Mouse (Mus musculus) CD4-positive naive resting alpha-beta T cell, adult 57 days (primary cell): Measurements from ENCODE around the gene Dok4. TPM values are rescaled to one million over a fixed set of nuclear protein-coding genes. Genes with fewer than 3 reads are reported as not detected.

Experiments used
- total RNA-seq: library from RNA; stranded (reverse); gene quantifications from one replicate; pipeline ENCODE4 v1.2.4, GENCODE M21; 2023

Dok4 gene
- 1.7 TPM for total RNA-seq

DNA sequence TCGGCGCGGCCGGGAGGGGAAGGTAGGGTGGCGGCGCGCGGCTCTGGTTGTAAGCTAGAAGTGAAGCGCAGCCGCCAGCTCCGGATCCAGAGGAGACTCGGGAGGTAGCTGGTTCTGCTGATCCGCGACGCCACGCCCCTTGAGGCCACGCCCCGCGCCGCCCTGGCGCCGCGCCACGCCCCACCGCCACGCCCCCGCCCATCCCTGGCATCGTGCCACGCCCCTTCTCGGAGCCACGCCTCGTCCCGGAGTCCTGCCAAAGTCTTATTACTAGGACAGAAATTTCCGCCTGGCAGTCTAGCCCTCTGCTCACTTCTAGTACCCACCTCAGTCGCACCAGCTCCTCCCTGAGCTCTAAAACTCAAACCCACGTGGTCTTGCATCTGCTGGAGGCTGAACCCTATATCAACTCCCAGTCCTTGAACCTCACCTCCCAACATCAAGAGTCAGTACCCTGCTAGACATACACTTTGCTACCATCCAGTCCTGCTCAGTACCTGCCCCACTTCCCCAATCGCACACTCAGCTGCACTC is at the start of gene Dok4:
Gene Dok4, minus strand, starts transcription at position 134 of the 534 bp plus-strand sequence.

DNA sequence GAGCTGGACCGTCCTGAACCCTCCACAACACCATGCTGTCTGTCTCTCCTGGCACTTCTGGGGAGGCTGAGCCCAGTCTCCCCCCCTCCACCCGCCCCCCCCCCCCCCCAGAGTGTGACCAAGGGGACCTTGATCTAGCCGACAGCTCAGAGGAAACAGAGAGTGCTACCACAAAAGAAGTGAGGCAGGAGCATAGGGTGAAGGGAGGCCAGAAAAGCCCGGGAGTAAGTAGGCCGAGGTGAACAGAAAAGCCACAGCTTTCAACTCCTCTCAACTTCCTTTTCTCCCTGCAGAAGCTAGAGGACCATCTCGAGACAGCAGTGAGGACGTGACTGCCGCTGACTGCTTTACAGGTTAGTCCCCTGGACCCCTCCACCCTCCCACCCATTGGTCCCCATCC is 47.3 kb upstream of the Dok4 start, which contains the start of gene Adgrg5:
Gene Adgrg5, plus strand, starts transcription at position 290 of the 400 bp plus-strand sequence.

DNA sequence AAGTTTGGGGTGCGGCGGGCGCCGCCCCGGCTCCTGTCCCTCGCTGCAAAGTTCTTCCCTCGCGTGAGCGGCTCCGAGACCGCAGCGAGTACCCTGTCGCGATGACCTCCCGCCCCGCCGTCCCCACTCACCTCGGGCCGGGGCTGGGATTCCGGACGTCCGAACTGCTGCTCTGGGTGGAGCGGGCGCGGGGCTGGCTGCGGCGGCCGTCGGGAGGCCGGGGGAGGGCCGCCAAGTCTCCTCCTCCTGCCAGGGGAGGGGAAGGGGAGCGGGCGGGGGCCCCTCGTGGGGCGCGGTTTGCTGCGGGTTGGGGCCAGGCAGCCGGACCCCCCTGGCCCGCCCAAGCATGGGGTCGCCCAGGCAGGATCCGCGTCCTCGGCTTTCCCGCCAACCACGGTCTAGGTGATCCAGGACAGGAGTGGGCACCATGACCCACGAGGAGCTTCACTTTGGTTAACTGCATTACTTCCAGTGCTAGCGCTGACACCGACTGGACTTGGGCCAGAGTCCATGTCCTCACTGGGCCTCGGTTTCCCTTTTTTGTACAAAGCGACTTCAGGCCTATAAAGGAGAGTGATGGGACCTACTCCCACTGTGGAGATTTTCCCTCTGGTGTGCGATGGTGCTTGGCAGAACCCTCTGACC is 41.8 kb upstream of the Dok4 start, which contains the start of gene Ccdc102a:
Gene Ccdc102a, minus strand, starts transcription at position 248 of the 645 bp plus-strand sequence.

DNA sequence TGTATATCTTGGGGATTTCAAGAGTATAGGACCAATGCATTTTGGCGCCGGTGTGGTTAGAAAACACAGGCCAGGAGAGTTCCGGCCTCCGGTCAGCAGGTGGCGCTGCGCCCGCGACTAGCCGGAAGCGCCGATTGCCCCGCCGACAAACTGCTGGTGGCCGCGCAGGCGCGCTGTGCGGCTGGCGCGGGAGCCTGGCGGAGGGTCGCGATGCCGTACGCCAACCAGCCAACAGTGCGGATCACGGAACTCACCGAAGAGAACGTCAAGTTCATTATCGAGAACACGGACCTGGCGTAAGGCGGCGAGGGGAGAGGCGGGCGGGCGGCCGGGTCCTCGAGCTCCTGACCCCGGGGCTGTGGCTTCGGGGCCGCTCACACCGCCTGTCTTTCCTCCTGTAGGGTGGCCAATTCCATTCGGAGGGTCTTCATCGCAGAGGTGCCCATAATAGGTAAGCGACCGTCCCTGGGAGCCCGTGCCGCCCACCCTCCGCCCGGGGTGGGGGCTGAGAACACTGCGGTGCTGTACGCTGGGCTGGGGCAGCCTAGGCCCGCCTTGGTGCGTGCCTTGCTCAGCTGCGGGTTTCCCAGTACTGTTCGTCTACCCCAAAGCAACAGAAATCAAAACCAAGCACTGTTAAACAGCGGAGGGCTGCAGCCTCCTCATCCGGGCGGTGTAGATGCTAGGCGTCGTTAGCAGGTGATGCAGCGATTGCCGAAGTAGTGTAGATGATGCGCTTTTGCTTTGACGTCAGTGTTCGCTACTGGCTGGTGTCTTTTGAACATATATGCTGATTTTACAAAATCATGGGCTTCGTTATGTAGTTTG is 18.6 kb downstream of the Dok4 start, which contains the start of gene Polr2c:
Gene Polr2c, plus strand, starts transcription at position 105 of the 828 bp plus-strand sequence.

DNA sequence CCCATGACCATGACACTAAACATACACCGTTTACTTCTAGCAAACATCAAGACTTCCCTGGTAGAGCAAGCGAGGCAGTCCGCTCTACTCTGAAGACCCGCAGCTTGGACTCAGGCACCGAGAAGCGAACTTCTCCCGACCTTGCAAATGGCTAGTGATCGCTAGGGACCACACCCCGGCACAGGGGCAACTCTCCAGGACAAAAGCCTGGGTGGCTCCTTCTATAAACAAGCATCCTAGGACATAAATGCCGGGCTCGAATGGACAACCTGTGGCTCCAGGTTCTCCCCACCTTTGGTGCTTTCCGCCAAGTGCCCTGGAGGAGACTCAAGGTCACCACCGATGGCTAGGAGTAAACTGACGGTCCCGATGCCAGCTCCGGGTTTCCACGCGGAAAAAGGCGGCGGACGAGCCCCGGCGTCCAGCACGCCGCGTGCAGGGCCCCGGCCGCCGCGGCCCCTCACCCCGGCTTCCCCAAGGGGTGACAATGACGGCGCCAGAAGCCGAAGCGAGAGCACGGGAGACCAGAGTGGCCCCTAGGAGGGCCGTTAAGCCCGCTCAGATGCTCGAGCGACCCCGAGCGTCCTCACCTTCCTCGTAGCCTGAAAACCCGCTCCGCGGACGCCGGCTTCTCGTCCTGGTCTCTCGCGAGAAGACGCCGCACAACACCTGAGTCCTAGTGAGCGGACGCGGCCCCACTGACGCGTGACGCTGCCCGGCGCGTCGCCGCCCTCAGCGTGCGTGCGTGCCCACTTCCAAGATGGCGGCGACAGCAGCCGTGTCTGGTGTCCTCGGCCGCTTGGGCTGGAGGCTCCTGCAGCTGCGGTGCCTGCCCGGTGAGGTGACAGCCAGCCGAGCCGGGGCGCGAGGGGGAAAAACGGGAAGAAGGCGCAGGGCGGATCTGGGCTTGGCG is 38.2 kb downstream of the Dok4 start, which contains the start of the genes Coq9 and Ciapin1:
Gene Coq9, plus strand, starts transcription at position 660 of the 913 bp plus-strand sequence.
Gene Ciapin1, minus strand, starts transcription at position 697 of the 913 bp plus-strand sequence.

Other genes starting within 250 kb of the Dok4 start
- gene Arl2bp, start 209.7 kb downstream of the Dok4 start, total RNA-seq: 125 TPM
- not detected for gene Pllp, start 180.1 kb downstream of the Dok4 start, total RNA-seq
- gene Ccl22, start 130.7 kb downstream of the Dok4 start, total RNA-seq: 0.59 TPM
- not detected for gene Cx3cl1, start 104.3 kb downstream of the Dok4 start, total RNA-seq
- gene Ccl17, start 65.9 kb downstream of the Dok4 start, total RNA-seq: not detected
- gene Coq9, start 38.0 kb downstream of the Dok4 start, total RNA-seq: 33.6 TPM
- 57.2 TPM for gene Ciapin1, start 38.0 kb downstream of the Dok4 start, total RNA-seq
- gene Polr2c, start 18.9 kb downstream of the Dok4 start, total RNA-seq: 61.2 TPM
- gene Ccdc102a, start 41.8 kb upstream of the Dok4 start, total RNA-seq: 3.1 TPM
- gene Adgrg5, start 47.4 kb upstream of the Dok4 start, total RNA-seq: 2.7 TPM
- 2.0 TPM for gene Adgrg1, start 98.4 kb upstream of the Dok4 start, total RNA-seq
- 8.7 TPM for gene Adgrg3, start 141.4 kb upstream of the Dok4 start, total RNA-seq
- not detected for gene Drc7, start 178.8 kb upstream of the Dok4 start, total RNA-seq
- 11.9 TPM for gene Katnb1, start 204.9 kb upstream of the Dok4 start, total RNA-seq